Mouse (Mus musculus): ENCODE data around the gene Pik3r5.

Gene Pik3r5

DNA sequence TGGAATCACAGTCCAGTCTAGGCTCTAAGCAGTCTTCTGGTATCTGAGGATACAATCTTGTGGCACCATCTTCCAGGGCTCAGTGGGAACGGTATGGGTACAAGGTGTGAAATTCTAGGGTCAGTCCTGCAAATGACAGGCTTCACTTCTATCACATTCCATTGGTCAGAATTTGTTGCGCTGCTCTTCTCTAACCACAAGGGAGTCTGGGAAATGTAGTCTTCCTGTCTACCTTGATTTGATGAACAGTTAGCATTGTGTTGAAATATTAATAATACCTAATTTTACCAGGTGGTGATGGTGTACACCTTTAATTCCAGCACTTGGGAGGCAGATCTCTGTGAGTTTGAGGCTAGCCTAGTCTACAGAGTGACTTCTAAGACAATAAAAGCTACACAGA, 88.5 kb downstream of the Pik3r5 start:
- CTCF ChIA-PET = interaction anchor here (0.7 kb wide), 1 partner anchor 111 kb away, joined by 3 read pairs; no protein-coding TSS in a partner anchor

DNA sequence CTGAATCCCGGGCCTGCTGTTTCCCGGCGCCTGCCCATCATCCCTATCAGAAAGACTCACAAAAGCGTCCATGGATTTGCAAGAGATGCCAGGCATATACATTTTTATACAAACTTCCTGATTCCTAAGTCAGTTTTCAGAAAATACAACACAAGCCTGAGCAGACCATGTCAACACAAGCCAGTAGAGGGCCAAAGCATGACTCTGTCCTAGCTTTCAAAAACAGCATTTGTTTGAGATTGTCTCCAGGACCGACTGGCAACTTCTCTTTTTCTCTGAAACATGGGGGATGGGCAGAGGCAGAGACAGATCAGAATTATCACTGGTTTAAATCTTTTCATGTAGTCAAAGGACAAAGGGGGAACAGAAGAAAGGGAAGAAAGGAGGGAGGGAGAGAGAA, 89.4 kb downstream of the Pik3r5 start:
- CTCF ChIA-PET = no interaction called here

DNA sequence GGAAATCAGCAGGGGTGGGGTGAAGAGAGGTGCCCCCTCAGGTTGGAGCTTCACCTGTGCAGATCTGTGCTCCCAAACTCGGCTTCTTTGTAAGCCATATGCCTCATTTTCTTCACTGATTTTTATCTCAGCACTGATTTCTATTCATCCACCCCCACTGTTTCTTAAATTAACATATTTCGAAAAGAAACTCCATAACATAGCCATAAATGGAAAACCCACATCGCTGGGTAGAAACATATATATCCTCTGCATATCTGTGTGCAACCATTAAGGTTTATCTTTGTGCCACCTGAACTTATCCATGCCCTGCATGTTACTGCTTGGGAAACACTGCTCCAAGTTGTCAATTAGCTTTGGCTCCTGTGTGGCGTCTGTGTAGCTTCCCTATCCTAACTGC, 94.5 kb downstream of the Pik3r5 start:
- CTCF ChIA-PET = no interaction called here

DNA sequence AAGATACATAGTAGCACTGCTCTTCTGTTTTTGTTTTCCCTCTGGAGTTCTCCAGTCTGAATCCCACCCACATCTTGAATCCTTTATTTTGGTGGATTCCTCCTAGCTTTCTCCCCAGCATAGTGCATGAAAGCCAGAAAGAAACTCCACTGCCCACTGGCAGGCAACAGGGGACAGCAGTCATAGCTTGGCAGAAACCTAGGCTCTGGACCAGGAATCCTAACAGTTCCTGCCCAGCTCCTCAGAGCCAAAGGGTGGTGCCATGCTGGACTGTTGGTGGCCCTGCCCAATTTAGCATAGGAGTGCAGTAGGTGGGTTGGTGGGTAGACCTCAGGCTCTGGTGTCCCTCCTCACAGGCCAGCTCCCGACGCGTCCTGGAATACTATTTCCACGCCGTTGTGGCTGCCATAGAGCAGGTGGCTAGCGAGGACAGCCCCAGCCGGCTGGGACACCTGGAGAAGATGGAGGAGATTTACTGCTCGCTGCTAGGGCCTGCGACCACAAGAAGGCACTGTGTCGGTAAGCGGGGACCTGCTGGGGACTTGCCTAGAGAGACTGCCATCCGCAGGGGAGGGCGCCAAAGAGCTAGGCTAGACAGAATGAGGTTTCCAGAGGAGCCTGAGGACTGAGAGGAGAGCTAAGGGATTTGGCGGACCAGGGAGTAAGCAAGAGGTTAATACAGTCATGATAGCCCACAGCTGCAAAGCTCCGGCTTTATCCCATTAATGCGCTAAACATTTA, 99.3 kb downstream of the Pik3r5 start:
- CTCF ChIA-PET = no interaction called here

DNA sequence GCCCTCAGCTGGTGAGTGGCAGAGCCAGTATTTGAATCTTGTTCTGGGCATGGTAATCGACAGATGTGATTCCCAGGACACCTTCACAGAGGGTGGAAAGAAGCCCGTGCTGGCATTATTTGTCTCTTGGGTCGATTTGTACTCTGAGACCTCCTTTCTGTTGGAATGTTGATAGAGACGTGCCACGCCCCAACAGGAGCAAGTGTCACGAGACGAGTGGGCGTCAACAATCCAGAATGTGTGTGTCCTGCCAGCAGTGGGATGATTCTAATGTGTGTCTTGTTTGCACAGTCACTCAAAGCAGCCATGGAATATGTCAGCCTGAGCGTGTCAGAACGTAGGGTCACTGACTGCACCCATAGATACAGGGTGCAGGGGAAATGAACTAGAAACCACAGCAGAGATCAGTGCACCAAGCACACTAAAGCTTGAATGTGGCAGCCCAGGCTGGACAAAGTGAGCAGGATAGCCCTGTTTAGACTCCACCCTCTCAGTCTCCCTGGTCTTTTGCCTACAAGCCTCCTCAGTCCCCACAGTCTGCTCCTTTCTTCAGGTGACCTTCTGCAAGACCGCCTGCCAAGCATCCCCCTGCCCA, 100.1 kb downstream of the Pik3r5 start:
- CTCF ChIA-PET = interaction anchor here (0.5 kb wide), 1 partner anchor 28 kb away, joined by 9 read pairs; no protein-coding TSS in a partner anchor

DNA sequence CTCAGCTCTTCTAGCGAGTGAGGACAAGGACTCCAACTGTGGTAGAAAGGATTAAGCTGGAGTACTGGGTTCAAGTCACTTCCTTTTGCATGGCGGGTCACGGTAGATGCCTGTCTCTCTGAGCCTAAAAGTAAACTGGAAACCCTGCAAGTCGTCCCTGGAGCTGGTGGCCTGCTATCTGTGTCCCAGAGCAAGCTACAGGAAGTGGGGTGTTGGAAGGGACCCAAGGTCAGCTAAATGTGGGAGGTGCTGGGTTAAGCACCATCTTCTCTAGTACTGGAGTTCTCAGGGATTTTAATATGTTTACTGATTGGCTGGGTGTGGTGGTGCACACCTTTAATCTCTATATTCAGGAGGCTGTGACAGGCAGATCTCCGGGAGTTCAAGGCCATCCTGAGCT, 100.9 kb downstream of the Pik3r5 start:
- CTCF ChIA-PET = no interaction called here

DNA sequence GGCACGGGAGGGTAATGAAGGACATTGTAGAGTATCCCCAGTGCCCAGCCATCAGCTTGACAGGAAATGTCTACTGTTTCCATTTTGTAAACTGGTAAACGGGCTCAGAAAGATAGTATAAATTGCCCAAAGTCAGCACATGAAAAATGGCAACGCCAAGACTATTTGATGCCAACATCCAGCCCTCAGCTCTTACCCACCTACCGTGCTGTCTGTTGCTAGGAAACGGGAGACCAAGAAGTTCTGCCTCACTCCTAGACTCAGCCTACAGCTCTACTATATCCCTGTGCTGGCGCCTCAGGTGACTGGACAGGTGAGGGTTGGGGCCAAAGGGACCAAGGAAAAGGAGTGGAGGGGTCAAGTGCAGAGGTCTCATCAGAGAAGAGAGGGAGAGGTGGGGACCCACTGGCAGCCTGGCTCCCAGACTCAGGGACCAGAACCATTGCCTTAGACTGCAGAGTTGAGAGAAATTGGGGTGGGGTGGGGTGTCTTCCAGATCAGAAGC, 102.1 kb downstream of the Pik3r5 start:
- CTCF ChIA-PET = no interaction called here

DNA sequence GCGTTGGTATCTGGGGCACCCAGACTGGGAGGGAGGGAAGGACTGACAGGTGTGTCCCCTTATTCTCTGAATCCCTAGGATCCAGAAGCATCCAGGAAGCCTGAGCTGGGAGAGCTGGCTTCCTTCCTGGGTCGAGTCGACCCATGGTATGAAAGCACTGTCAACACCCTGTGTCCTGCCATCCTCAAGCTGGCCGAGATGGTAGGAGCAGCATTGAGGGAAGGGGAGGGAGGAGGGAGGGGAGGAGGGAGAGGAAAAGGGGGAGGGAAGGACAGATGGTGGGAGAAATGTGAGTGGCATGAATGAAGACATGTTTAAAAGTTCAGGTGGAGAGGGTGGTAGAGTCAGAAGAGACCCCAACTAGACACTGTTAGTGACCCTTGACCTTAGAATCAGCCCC, 104.1 kb downstream of the Pik3r5 start:
- CTCF ChIA-PET = interaction anchor here (0.6 kb wide), 1 partner anchor 45 kb away, joined by 5 read pairs; no protein-coding TSS in a partner anchor

DNA sequence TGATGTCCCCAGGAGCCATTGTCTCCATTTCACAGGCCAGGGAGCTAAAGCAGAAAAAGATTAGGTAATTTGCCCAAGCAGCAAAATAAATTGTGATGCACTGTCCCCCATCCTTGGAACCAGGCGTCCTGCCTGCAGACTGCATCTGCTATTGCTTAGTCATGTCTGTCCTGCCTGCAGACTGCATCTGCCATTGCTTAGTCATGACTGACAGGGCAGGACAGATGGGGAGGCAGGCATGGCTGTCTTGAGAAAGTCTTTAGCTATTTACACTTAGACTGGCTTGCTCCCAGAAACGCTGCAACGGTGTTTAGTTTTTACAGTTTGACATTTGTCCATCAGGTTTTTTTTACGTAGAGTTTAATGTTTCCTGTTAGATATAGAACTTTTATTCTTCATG, 104.5 kb downstream of the Pik3r5 start:
- CTCF ChIA-PET = interaction anchor here (0.6 kb wide), 1 partner anchor 44 kb away, joined by 5 read pairs; no protein-coding TSS in a partner anchor

DNA sequence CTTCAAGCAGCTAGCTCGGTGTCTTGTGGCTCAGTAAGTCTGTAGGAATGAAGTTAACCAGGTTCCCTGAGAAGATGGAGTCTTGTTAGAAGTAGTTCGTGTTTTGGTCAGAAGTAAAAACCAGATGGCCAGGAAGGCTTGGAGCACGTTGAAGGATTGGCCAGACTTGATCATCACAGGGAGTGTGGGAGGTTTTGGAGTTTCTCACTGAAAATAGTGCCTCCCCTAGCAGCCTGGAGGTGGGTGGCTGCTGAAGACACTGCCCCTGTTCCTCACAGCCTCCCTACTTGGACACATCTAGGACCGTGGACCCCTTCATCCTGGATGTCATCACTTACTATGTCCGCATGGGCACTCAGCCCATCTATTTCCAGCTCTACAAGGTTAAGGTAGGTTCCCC, 107.7 kb downstream of the Pik3r5 start:
- CTCF ChIA-PET = no interaction called here

DNA sequence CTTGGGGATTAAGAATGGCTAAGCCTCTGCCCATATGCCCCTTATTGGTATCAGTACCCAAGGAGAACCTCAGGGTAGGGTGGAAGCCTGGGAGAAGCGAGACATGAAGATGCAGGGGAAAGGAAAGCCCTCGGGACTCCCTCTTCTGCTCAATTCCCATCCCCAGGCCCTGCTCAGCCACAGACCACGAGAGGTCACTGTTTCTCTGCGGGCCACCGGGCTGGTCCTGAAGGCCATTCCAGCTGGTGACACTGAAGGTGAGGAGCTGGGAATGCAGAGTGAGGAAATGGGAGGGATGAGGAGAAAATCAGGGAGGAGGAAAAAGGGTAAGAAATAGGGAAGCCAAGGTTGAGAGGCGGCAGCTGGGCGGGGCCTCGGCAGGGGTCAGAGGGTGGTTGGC, 112.6 kb downstream of the Pik3r5 start:
- CTCF ChIA-PET = no interaction called here

DNA sequence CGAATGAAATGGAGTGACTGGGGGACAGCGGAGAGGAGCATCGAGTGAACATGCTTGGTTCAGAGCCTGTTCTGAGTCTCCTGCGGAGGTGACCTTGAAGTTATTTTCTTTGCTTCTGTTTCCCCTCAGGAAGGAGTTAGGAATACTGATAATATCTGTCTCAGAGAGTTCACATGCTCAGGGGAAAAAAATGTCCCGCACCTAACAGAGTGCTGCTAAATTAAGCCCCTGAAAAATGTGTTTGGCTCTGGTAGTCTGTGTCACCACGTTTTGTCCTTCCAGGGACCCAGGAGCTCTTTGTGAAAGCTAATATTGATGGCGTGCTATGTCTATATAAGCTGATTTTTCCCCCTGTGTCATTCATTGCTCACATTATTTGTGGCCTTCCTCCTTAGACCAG, 113.3 kb downstream of the Pik3r5 start:
- CTCF ChIA-PET = no interaction called here

DNA sequence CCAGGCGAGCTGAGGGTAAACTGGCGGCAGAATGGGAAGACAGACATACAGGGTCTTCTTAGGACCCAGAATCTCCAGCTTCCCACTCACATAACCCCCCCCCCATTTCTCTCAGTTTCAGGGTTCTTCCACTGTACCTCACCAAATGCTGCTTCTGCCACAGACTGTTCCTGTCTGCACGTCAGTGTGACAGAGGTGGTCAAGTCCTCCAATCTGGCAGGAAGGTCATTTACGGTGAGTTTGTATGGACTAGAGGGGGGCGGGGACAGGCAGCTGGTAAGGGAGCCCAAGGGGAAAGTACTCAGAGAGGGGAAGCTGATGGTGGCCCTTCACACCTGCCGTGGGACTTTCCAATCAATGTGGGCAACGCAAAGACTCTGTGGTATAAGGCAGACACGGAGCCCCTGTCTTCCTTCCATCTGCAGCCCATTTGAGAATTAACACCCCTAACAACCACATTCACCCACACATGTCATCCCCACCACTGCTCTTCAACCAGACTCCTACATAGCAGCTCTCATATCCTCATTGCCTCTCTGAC, 113.8 kb downstream of the Pik3r5 start:
- CTCF ChIA-PET = no interaction called here

Measured in spleen, embryonic (tissue).